Mouse (Mus musculus) C2C12 (cell line): ENCODE measurements at regions not wholly inside any gene's neighbourhood (a gene's known extent, or its start where the extent isn't known, plus 50 kb on each side); places are given as distances from the start of the nearest gene placed in this dataset.

Source experiments
- H3K27me3 ChIP-seq: one replicate; pipeline ENCODE4 v1.6.1; 2011; ENCODE audit not compliant: control insufficient read depth, insufficient read depth, insufficient read length
- H3K36me3 ChIP-seq: one replicate; pipeline ENCODE4 v1.6.1; 2011; ENCODE audit not compliant: control insufficient read depth, insufficient read depth
- H3K4me3 ChIP-seq: one replicate; pipeline ENCODE4 v1.5.1; 2011; ENCODE audit warnings: mild to moderate bottlenecking, control low read depth; ENCODE audit not compliant: poor library complexity, insufficient read depth, severe bottlenecking
- H3K79me2 ChIP-seq: one replicate; pipeline ENCODE4 v1.6.1; 2011; ENCODE audit not compliant: control insufficient read depth, insufficient read depth
- H3K79me3 ChIP-seq: one replicate; pipeline ENCODE4 v1.6.1; 2011; ENCODE audit warnings: low read depth, control low read depth
- H3ac ChIP-seq: one replicate; pipeline ENCODE3; 2011; ENCODE audit warnings: low read depth; ENCODE audit not compliant: control insufficient read depth, insufficient read length
- CEBPB ChIP-seq: IDR thresholded peaks from one replicate; pipeline ENCODE4 v1.6.1; 2011; ENCODE audit warnings: low read depth, mild to moderate bottlenecking, control low read depth, moderate library complexity
- CTCF ChIP-seq: IDR thresholded peaks from one replicate; pipeline ENCODE4 v1.5.1; 2011; ENCODE audit not compliant: control insufficient read depth, insufficient read depth, insufficient read length
- FOSL1 ChIP-seq: IDR thresholded peaks from one replicate; pipeline ENCODE4 v1.8.0; 2011; ENCODE audit warnings: mild to moderate bottlenecking, low read length; ENCODE audit not compliant: poor library complexity, insufficient read depth, severe bottlenecking
- MAX ChIP-seq: IDR thresholded peaks from one replicate; pipeline ENCODE4 v1.6.1; 2011; ENCODE audit warnings: mild to moderate bottlenecking, control low read depth
- MYOD1 ChIP-seq: IDR thresholded peaks from one replicate; pipeline ENCODE4 v1.6.1; 2011; ENCODE audit warnings: low read depth; ENCODE audit not compliant: control insufficient read depth, insufficient read length
- MYOG ChIP-seq: IDR thresholded peaks from one replicate; pipeline ENCODE4 v1.6.1; 2011; ENCODE audit not compliant: control insufficient read depth, insufficient read length; ENCODE audit errors: extremely low read depth
- USF1 ChIP-seq: IDR thresholded peaks from one replicate; pipeline ENCODE4 v1.6.1; 2011; ENCODE audit warnings: low read depth, mild to moderate bottlenecking, control low read depth, moderate library complexity

GRCm38 (mm10) chr11:63281839-63282238 is 153.1 kb downstream of the Pmp22 start:
- Histone ChIP-seq H3K36me3 (no peaks in the 10 kb centered on the region), H3ac (no peak overlapping the region), H3K27me3 (peaks cover 10% of the 10 kb centered on the region), H3K4me3 (no peak overlapping the region), H3K79me2 (no peaks in the 10 kb centered on the region), H3K79me3 (no peaks in the 10 kb centered on the region)
- no peak for TF ChIP-seq MYOG
- no peak for TF ChIP-seq USF1
- no peak for TF ChIP-seq MYOD1
- no peak for TF ChIP-seq CEBPB
- no peak for TF ChIP-seq FOSL1
- TF ChIP-seq CTCF = no peak
- no peak for TF ChIP-seq MAX

GRCm38 (mm10) chr11:63282541-63282940 is 153.8 kb downstream of the Pmp22 start:
- H3K27me3 ChIP-seq = peaks cover 3% of the 10 kb centered on the region
- no peaks in the 10 kb centered on the region for H3K36me3 ChIP-seq
- H3ac ChIP-seq = no peak overlapping the region
- no peak for TF ChIP-seq FOSL1
- TF ChIP-seq CEBPB = no peak
- no peak for TF ChIP-seq MYOG
- no peak for TF ChIP-seq MAX
- no peak for TF ChIP-seq CTCF
- TF ChIP-seq USF1 = no peak
- no peak for TF ChIP-seq MYOD1
- H3K4me3 ChIP-seq = no peak overlapping the region
- no peaks in the 10 kb centered on the region for H3K79me3 ChIP-seq
- H3K79me2 ChIP-seq = no peaks in the 10 kb centered on the region

- no peaks in the 10 kb centered on the region for H3K27me3 ChIP-seq
- H3K4me3 ChIP-seq = no peak overlapping the region
- H3K79me3 ChIP-seq = no peaks in the 10 kb centered on the region
- no peaks in the 10 kb centered on the region for H3K36me3 ChIP-seq
- TF ChIP-seq MYOG (no peak), CTCF (no peak), MAX (no peak), MYOD1 (no peak), FOSL1 (no peak), USF1 (no peak), CEBPB (no peak)
- H3ac ChIP-seq = no peak overlapping the region
- no peaks in the 10 kb centered on the region for H3K79me2 ChIP-seq
Measured at GRCm38 (mm10) chr11:63286026-63286425, 157.2 kb downstream of the Pmp22 start.

GRCm38 (mm10) chr11:63287766-63288165 is 159.0 kb downstream of the Pmp22 start:
- Histone ChIP-seq H3K4me3 (no peak overlapping the region), H3K36me3 (no peaks in the 10 kb centered on the region), H3K79me2 (no peaks in the 10 kb centered on the region), H3K79me3 (no peaks in the 10 kb centered on the region), H3K27me3 (no peaks in the 10 kb centered on the region), H3ac (no peak overlapping the region)
- TF ChIP-seq USF1 = no peak
- TF ChIP-seq FOSL1 = no peak
- TF ChIP-seq CTCF = no peak
- no peak for TF ChIP-seq MAX
- no peak for TF ChIP-seq MYOD1
- no peak for TF ChIP-seq CEBPB
- no peak for TF ChIP-seq MYOG

GRCm38 (mm10) chr11:63290618-63291017 is 161.8 kb downstream of the Pmp22 start:
- H3ac ChIP-seq = no peak overlapping the region
- H3K4me3 ChIP-seq = no peak overlapping the region
- TF ChIP-seq MYOD1 (no peak), CTCF (no peak), MYOG (no peak), CEBPB (no peak)
- no peaks in the 10 kb centered on the region for H3K79me3 ChIP-seq
- H3K36me3 ChIP-seq = no peaks in the 10 kb centered on the region
- H3K79me2 ChIP-seq = no peaks in the 10 kb centered on the region
- H3K27me3 ChIP-seq = no peaks in the 10 kb centered on the region

- Histone ChIP-seq H3K36me3 (no peaks in the 10 kb centered on the region), H3ac (no peak overlapping the region), H3K4me3 (no peak overlapping the region), H3K79me2 (no peaks in the 10 kb centered on the region), H3K27me3 (no peaks in the 10 kb centered on the region), H3K79me3 (no peaks in the 10 kb centered on the region)
- TF ChIP-seq MAX = no peak
- TF ChIP-seq MYOG = no peak
- TF ChIP-seq FOSL1 = no peak
- TF ChIP-seq MYOD1 = no peak
- TF ChIP-seq USF1 = no peak
- TF ChIP-seq CEBPB = no peak
- TF ChIP-seq CTCF = no peak
Measured at GRCm38 (mm10) chr11:63293485-63293884, 164.7 kb downstream of the Pmp22 start.
